Mouse (Mus musculus) megakaryocyte-erythroid progenitor cell, adult 5-6 weeks (primary cell): ENCODE results near the gene Pgp. TPM values are rescaled to one million over a fixed set of nuclear protein-coding genes. Genes with fewer than 3 reads are reported as not detected.
"Not testable (repeated sequence)": the region's sequence is repeated elsewhere in the genome, so short reads cannot be mapped to it uniquely, and the experiment has no call there.

Experiments
- ATAC-seq: replicated peaks from 2 replicates; pipeline ENCODE4 v1.8.0; 2016; ENCODE audit warnings: mild to moderate bottlenecking, inconsistent platforms; ENCODE audit not compliant: severe bottlenecking, poor library complexity, low FRiP score, low TSS enrichment
- total RNA-seq, 2 experiments: library from RNA; stranded (forward) in 1 of 2; stranded (reverse) in 1 of 2; fragments of 200-1000, 215-1000 nt in 1 of 2; fragments of >200 nt in 1 of 2; fragmentation: Nextera tagmentation in 1 of 2; gene quantifications; 2 replicates each; pipeline ENCODE4 v1.2.3; 2014 to 2017

Gene Pgp
- total RNA-seq, 2 experiments from 2014 or later, result 23.4 to 32.8 TPM

DNA sequence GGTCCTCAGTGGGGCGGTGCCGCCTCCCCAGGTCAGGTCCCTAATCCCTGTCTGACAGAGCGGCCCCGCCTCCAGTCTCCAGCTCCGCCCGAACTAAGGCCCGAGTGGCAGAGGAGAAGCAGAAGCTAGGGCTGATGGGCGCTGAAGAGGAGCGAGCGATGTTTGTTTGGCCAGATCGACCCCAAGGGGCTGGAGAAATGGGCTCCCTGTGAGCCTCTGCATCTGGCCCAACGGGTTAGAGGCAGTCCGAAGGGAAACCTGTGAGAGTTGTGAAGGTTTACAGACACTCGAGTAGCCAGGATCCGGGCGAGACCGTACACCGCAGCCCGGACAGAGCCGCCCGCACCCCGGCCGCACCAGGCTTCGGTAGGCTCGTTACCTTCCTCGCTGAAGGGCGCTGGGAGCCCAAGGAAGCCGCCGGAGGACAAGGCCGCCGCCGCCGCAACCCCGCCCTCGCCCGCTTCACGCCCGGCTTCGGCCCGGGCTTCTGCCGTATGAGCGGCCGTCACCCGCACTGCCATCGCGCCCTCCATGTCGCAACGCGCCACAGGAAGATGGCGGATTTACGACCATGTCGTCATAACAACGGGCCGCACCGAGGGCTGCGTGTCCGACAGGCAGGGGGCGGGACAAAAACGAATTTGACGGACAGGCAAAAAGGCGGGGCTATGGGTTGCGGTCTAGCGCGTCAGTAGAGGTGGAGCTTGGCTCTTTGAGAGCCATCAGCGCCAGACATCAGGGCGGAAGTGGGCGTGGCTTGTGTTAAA, 15.3 kb upstream of the Pgp start:
- ATAC-seq, result peak; percentile 95

DNA sequence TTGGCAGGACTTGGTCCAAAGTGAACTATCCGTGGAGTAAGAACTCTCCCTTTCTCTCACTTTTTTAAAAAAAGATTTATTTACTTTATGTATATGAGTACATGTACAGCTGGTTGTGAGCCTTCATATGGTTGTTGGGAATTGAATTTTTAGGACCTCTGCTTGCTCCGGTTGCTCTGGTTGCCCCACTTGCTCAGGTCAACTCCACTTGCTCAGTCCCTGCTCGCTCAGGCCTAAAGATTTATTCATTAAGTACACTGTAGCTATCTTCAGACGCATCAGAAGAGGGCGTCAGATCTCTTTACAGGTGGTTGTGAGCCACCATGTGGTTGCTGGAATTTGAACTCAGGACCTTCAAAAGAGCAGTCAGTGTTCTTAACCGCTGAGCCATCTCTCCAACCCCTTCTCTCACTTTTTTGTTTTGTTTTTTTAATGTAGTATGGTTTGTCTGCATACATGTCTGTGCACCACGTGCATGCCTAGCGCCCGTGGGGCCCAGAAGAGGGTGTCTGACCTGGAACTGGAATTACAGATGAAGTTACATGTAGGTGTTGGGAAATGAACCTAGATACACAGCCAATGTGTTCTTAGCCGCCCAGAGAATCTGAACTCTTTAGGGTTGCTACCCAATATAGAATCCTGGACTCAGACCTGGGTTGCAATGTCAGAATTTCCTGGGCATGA, 14.5 kb upstream of the Pgp start:
- ATAC-seq, result not testable (repeated sequence)

DNA sequence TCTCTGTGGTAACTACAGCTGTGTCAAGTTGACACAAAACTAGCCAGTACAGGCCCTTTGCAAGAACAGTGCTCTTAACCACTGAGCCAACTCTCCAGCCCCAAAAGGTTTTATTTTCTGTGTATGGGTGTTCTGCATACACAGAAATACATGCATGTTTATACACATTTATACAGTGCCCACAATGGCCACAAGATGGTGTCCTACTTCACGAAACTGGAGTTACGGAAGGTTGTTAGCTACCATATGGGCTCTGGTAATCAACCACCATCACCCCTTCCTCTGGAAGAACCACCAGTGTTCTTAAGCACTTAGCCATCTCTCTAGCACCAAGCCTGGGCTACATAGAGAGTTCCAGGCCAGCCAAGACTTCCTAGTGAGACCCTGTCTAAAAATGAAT, 8.6 kb upstream of the Pgp start:
- peak; percentile 82 for ATAC-seq

- ATAC-seq, result no peak
These were observed 7.3 kb upstream of the Pgp start for GRCm38 (mm10) chr17:24462932-24463331.

GRCm38 (mm10) chr17:24463374-24464133, 6.6 kb upstream of the Pgp start:
- ATAC-seq, result peak; percentile 77

- ATAC-seq, result no peak
These were observed 1.5 kb upstream of the Pgp start for GRCm38 (mm10) chr17:24468636-24469246.

GRCm38 (mm10) chr17:24469336-24469909, 769 bp upstream of the Pgp start:
- ATAC-seq, result no peak

- ATAC-seq, result no peak
These were observed 722 bp downstream of the Pgp start for GRCm38 (mm10) chr17:24470701-24471527.

GRCm38 (mm10) chr17:24472512-24472911, 2.3 kb downstream of the Pgp start:
- no peak for ATAC-seq

- no peak for ATAC-seq
These were observed 3.6 kb downstream of the Pgp start, which contains the start of gene Bricd5 for GRCm38 (mm10) chr17:24473612-24474275. Gene Bricd5 (plus strand): TSS chr17:24473884.

DNA sequence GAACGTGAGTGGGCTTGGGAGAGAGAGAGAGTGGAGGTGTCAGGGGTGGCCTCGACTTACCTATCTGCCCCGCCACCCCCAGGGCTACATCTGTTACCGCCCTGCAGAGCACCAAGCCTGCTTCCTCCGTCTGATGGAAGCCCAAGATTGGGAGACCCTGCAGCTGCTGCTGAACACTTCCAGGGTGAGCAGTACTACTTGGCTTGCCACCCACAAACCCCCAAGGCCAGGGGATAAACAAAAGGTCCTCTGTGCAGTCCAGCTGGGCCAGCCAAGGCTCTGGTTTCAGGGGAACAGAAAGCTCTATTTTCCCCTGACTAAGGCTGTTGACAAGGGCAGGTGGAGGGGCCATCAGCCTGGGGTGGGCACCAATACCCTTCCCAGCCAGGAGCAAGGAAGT, 4.4 kb downstream of the Pgp start:
- no peak for ATAC-seq

GRCm38 (mm10) chr17:24475586-24475985, 5.4 kb downstream of the Pgp start:
- no peak for ATAC-seq

DNA sequence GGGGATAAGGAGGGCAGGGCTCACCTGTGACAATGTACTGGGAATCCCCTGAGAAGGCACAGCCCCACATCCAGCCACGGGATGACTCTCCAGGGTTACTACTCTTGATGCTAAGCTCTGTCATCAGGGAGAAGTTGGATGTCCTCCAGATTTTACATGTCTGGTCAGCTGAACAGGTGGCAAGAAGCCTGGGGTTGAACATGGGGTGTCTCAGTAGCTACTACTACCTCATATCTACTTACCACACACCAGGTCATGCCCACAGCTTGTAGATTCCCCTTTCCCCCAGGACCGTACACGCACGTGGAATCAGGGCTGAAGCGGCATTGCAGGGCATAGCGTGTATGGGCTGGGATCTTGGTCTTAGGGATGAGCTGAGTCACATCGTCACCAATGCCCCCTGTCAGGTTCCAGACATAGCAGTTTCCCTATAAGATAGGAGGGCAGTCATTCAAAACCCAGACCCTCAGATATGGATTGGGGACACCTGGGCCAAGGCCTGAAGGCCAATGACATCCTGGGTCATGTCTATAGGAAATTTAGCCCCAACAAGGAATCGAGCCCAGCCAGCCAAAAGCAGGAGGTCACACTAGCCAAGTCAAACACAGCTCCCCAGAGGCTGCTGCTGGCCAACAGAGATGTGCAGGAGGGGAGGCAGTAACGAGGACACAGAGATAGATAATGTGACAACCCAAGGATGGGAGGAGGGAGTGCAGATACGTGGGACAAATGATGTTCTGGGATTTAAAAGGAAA, 6.0 kb downstream of the Pgp start:
- ATAC-seq, result no peak

GRCm38 (mm10) chr17:24477053-24477984, 7.1 kb downstream of the Pgp start:
- ATAC-seq, result no peak

GRCm38 (mm10) chr17:24477985-24478600, 7.9 kb downstream of the Pgp start:
- ATAC-seq, result 0 out of 2 replicates have a peak, but pooled peaks have one; percentile 7
